Mouse (Mus musculus): ENCODE results near the gene Il5. TPM values are rescaled to one million over a fixed set of nuclear protein-coding genes. Genes with fewer than 3 reads are reported as not detected.

The Il5 gene
- polyA plus RNA-seq, 1 experiment from 2014 or later: not detected

- no peak for ATAC-seq (ENCODE audit: low read depth)
- WGBS: 91% methylated on average over 16 of the region's 16 CpGs
- Histone ChIP-seq H3K27me3 (peaks cover 23% of the 10 kb centered on the region), H3K4me2 (no peak overlapping the region), H3K36me3 (0 out of 2 replicates have a peak, but pooled peaks cover 3% of the 10 kb centered on the region), H3K4me1 (replicated peaks) (peaks cover 10% of the 10 kb centered on the region), H3K9ac (no peak overlapping the region), H3K27ac (replicated peaks) (no peak overlapping the region), H3K4me3 (no peak overlapping the region), H3K9me3 (no peaks in the 10 kb centered on the region)
Measured at GRCm38 (mm10) chr11:53773641-53774360, 53.2 kb downstream of the Il5 start.

Small RNA genes lying within 50 kb of the gene (microRNA-seq; reads per million reads assigned to microRNA genes)
- not detected for gene Mir7671

Other genes with a start within 250 kb of the Il5 start
- gene Gm9945, start 240.6 kb upstream of the Il5 start, polyA plus RNA-seq (2015; fragmentation: Nextera tagmentation; extraction: Ambion mirVana): not detected in 2 replicates
- 0.21 and 0.27 TPM in 2 replicates for gene Sowaha, start 240.5 kb upstream of the Il5 start, polyA plus RNA-seq (2015; fragmentation: Nextera tagmentation; extraction: Ambion mirVana)
- 21.3 and 24.2 TPM in 2 replicates for gene Sept8, start 201.5 kb upstream of the Il5 start, polyA plus RNA-seq (2015; fragmentation: Nextera tagmentation; extraction: Ambion mirVana)
- gene Kif3a, start 153.4 kb upstream of the Il5 start, polyA plus RNA-seq (2015; fragmentation: Nextera tagmentation; extraction: Ambion mirVana): 265 and 272 TPM in 2 replicates
- 2.1 and 2.5 TPM in 2 replicates for gene Il4, start 102.1 kb upstream of the Il5 start, polyA plus RNA-seq (2015; fragmentation: Nextera tagmentation; extraction: Ambion mirVana)
- not detected in 2 replicates for gene Il13, start 86.1 kb upstream of the Il5 start, polyA plus RNA-seq (2015; fragmentation: Nextera tagmentation; extraction: Ambion mirVana)
- gene Rad50, start 13.5 kb upstream of the Il5 start, polyA plus RNA-seq (2015; fragmentation: Nextera tagmentation; extraction: Ambion mirVana): 11.9 and 12.6 TPM in 2 replicates
- 3.5 and 3.7 TPM in 2 replicates for gene Irf1, start 49.2 kb downstream of the Il5 start, polyA plus RNA-seq (2015; fragmentation: Nextera tagmentation; extraction: Ambion mirVana)
- gene Gm17334, start 52.4 kb downstream of the Il5 start, polyA plus RNA-seq (2015; fragmentation: Nextera tagmentation; extraction: Ambion mirVana): not detected in 2 replicates
- 0.99 and 1.6 TPM in 2 replicates for gene Gm12216, start 138.5 kb downstream of the Il5 start, polyA plus RNA-seq (2015; fragmentation: Nextera tagmentation; extraction: Ambion mirVana)
- gene Slc22a5, start 170.9 kb downstream of the Il5 start, polyA plus RNA-seq (2015; fragmentation: Nextera tagmentation; extraction: Ambion mirVana): 8.5 and 9.3 TPM in 2 replicates